Mouse (Mus musculus) hindbrain, embryonic 16.5 days (tissue): ENCODE measurements around the gene Dnah8. TPM values are rescaled to one million over a fixed set of nuclear protein-coding genes. Genes with fewer than 3 reads are reported as not detected.

Experiments used
- ATAC-seq: fragments of 200-750 bp; cut with Nextera tagmentation; 2 replicates; pipeline ENCODE4 v1.8.0; 2017; ENCODE audit warnings: moderate TSS enrichment, moderate library complexity
- H3K27ac ChIP-seq: fragments of 300-500 bp; sonication (generic); 2 replicates; pipeline ENCODE4 v1.5.1; 2014; ENCODE audit warnings: low read depth, mild to moderate bottlenecking, control low read depth, low read length, moderate library complexity
- H3K27me3 ChIP-seq: fragments of 300-500 bp; sonication (generic); replicated peaks from 2 replicates; pipeline ENCODE4 v1.6.1; 2014; ENCODE audit warnings: low read length; ENCODE audit not compliant: control insufficient read depth, insufficient read depth
- H3K36me3 ChIP-seq: fragments of 300-500 bp; sonication (generic); 2 replicates; pipeline ENCODE4 v1.6.1; 2014; ENCODE audit warnings: mild to moderate bottlenecking, low read length, moderate library complexity, mixed read lengths; ENCODE audit not compliant: control insufficient read depth, insufficient read depth
- H3K4me1 ChIP-seq: fragments of 300-500 bp; sonication (generic); 2 replicates; pipeline ENCODE4 v1.6.1; 2014; ENCODE audit warnings: low read depth, low read length; ENCODE audit not compliant: control insufficient read depth, insufficient read depth
- H3K4me2 ChIP-seq: fragments of 300-500 bp; sonication (generic); 2 replicates; pipeline ENCODE4 v1.6.1; 2014; ENCODE audit warnings: mild to moderate bottlenecking, low read length, control low read depth, moderate library complexity
- H3K4me3 ChIP-seq: fragments of 300-500 bp; sonication (generic); 2 replicates; pipeline ENCODE4 v1.5.1; 2014; ENCODE audit warnings: mild to moderate bottlenecking, low read length, control low read depth, moderate library complexity
- H3K9ac ChIP-seq: fragments of 300-500 bp; sonication (generic); 2 replicates; pipeline ENCODE4 v1.6.1; 2014; ENCODE audit warnings: low read depth, mild to moderate bottlenecking, control low read depth, low read length, moderate library complexity
- H3K9me3 ChIP-seq: fragments of 300-500 bp; sonication (generic); 2 replicates; pipeline ENCODE4 v1.6.1; 2014; ENCODE audit warnings: mild to moderate bottlenecking, low read length, moderate library complexity; ENCODE audit not compliant: control insufficient read depth
- WGBS: fragments of 180-500 bp; shearing (Covaris S2); extraction: QIAGEN DNeasy Blood & Tissue Kit; methylation state at CpG from one replicate; pipeline ENCODE4 v1.1.7; 2014; 5-methylcytosine and 5-hydroxymethylcytosine counted together
- polyA plus RNA-seq: library from polyadenylated mRNA; unstranded; fragments of >200 nt; fragmentation: Nextera tagmentation; extraction: Ambion mirVana; gene quantifications from 2 replicates; pipeline ENCODE4 v1.2.1, GENCODE M21; 2015

Gene Dnah8
- polyA plus RNA-seq, 1 experiment from 2014 or later = 1.7 TPM

- H3K9me3 ChIP-seq = no peaks in the 10 kb centered on the region
- 62% methylated on average over 2 of the region's 2 CpGs for WGBS
- no peak overlapping the region for H3K27ac ChIP-seq
- no peaks in the 10 kb centered on the region for H3K4me1 ChIP-seq
- ATAC-seq = no peak
- H3K4me3 ChIP-seq = no peak overlapping the region
- no peaks in the 10 kb centered on the region for H3K36me3 ChIP-seq
- no peak overlapping the region for H3K4me2 ChIP-seq
- H3K9ac ChIP-seq = no peak overlapping the region
- no peaks in the 10 kb centered on the region for H3K27me3 ChIP-seq
Observed at GRCm38 (mm10) chr17:30691481-30691880, 67.3 kb downstream of the Dnah8 start.

- no peak for ATAC-seq
- no peaks in the 10 kb centered on the region for H3K4me1 ChIP-seq
- no peak overlapping the region for H3K9ac ChIP-seq
- H3K27ac ChIP-seq = no peak overlapping the region
- H3K4me3 ChIP-seq = no peak overlapping the region
- no peak overlapping the region for H3K4me2 ChIP-seq
- no peaks in the 10 kb centered on the region for H3K9me3 ChIP-seq
- no peaks in the 10 kb centered on the region for H3K27me3 ChIP-seq
- no peaks in the 10 kb centered on the region for H3K36me3 ChIP-seq
- 79% methylated on average over 9 of the region's 9 CpGs for WGBS
Observed at GRCm38 (mm10) chr17:30694281-30694680, 70.1 kb downstream of the Dnah8 start.

GRCm38 (mm10) chr17:30714732-30715131 is 90.6 kb downstream of the Dnah8 start:
- ATAC-seq = no peak
- H3K4me1 ChIP-seq = no peaks in the 10 kb centered on the region
- no peak overlapping the region for H3K4me2 ChIP-seq
- no peak overlapping the region for H3K4me3 ChIP-seq
- 72% methylated on average over 3 of the region's 3 CpGs for WGBS
- H3K9ac ChIP-seq = no peak overlapping the region
- no peaks in the 10 kb centered on the region for H3K9me3 ChIP-seq
- H3K27ac ChIP-seq = no peak overlapping the region
- H3K36me3 ChIP-seq = no peaks in the 10 kb centered on the region
- H3K27me3 ChIP-seq = no peaks in the 10 kb centered on the region

- no peaks in the 10 kb centered on the region for H3K36me3 ChIP-seq
- no peak overlapping the region for H3K9ac ChIP-seq
- no peak overlapping the region for H3K27ac ChIP-seq
- no peaks in the 10 kb centered on the region for H3K4me1 ChIP-seq
- 95% methylated on average over 7 of the region's 7 CpGs for WGBS
- no peak overlapping the region for H3K4me2 ChIP-seq
- no peak for ATAC-seq
- no peak overlapping the region for H3K4me3 ChIP-seq
- H3K27me3 ChIP-seq = no peaks in the 10 kb centered on the region
- no peaks in the 10 kb centered on the region for H3K9me3 ChIP-seq
Observed at GRCm38 (mm10) chr17:30718197-30718596, 94.0 kb downstream of the Dnah8 start.

- ATAC-seq = no peak
- H3K27ac ChIP-seq = no peak overlapping the region
- no peak overlapping the region for H3K9ac ChIP-seq
- H3K9me3 ChIP-seq = no peaks in the 10 kb centered on the region
- no peaks in the 10 kb centered on the region for H3K36me3 ChIP-seq
- no peaks in the 10 kb centered on the region for H3K27me3 ChIP-seq
- no peak overlapping the region for H3K4me3 ChIP-seq
- H3K4me2 ChIP-seq = no peak overlapping the region
- no peaks in the 10 kb centered on the region for H3K4me1 ChIP-seq
- 89% methylated on average over 5 of the region's 5 CpGs for WGBS
Observed at GRCm38 (mm10) chr17:30719031-30719430, 94.9 kb downstream of the Dnah8 start.

- Histone ChIP-seq H3K27ac (no peak overlapping the region), H3K4me2 (no peak overlapping the region), H3K27me3 (no peaks in the 10 kb centered on the region), H3K9ac (no peak overlapping the region), H3K4me1 (no peaks in the 10 kb centered on the region), H3K9me3 (no peaks in the 10 kb centered on the region), H3K4me3 (no peak overlapping the region), H3K36me3 (no peaks in the 10 kb centered on the region)
- 58% methylated on average over 4 of the region's 4 CpGs for WGBS
- no peak for ATAC-seq
Observed at GRCm38 (mm10) chr17:30727788-30728187, 103.6 kb downstream of the Dnah8 start.

- WGBS = 88% methylated on average over 3 of the region's 3 CpGs
- ATAC-seq = no peak
Observed at GRCm38 (mm10) chr17:30732736-30733135, 108.6 kb downstream of the Dnah8 start.

GRCm38 (mm10) chr17:30734770-30735169 is 110.6 kb downstream of the Dnah8 start:
- Histone ChIP-seq H3K27me3 (no peaks in the 10 kb centered on the region), H3K4me3 (no peak overlapping the region), H3K36me3 (no peaks in the 10 kb centered on the region), H3K9ac (no peak overlapping the region), H3K4me1 (no peaks in the 10 kb centered on the region), H3K9me3 (0 out of 2 replicates have a peak, but pooled peaks cover 3% of the 10 kb centered on the region), H3K4me2 (no peak overlapping the region), H3K27ac (no peak overlapping the region)
- 91% methylated on average over 8 of the region's 8 CpGs for WGBS
- ATAC-seq = no peak

More at GRCm38 (mm10) chr17:30732736-30733135, 108.6 kb downstream of the Dnah8 start:
- Histone ChIP-seq H3K4me3 (no peak overlapping the region), H3K9ac (no peak overlapping the region), H3K4me2 (no peak overlapping the region), H3K4me1 (no peaks in the 10 kb centered on the region), H3K36me3 (no peaks in the 10 kb centered on the region), H3K27me3 (no peaks in the 10 kb centered on the region), H3K27ac (no peak overlapping the region), H3K9me3 (0 out of 2 replicates have a peak, but pooled peaks cover 3% of the 10 kb centered on the region)

GRCm38 (mm10) chr17:30735454-30735853 is 111.3 kb downstream of the Dnah8 start:
- WGBS = 90% methylated on average over 2 of the region's 2 CpGs
- no peak for ATAC-seq
- no peaks in the 10 kb centered on the region for H3K36me3 ChIP-seq

GRCm38 (mm10) chr17:30737797-30738196 is 113.6 kb downstream of the Dnah8 start:
- ATAC-seq = no peak
- H3K27me3 ChIP-seq = no peaks in the 10 kb centered on the region
- H3K4me1 ChIP-seq = no peaks in the 10 kb centered on the region
- H3K4me2 ChIP-seq = no peak overlapping the region
- 0 out of 2 replicates have a peak, but pooled peaks cover 3% of the 10 kb centered on the region for H3K9me3 ChIP-seq
- no peaks in the 10 kb centered on the region for H3K36me3 ChIP-seq
- WGBS = 51% methylated on average over 6 of the region's 6 CpGs
- no peak overlapping the region for H3K27ac ChIP-seq
- H3K9ac ChIP-seq = no peak overlapping the region
- H3K4me3 ChIP-seq = no peak overlapping the region

More at GRCm38 (mm10) chr17:30735454-30735853, 111.3 kb downstream of the Dnah8 start:
- Histone ChIP-seq H3K4me1 (no peaks in the 10 kb centered on the region), H3K27ac (no peak overlapping the region), H3K9me3 (0 out of 2 replicates have a peak, but pooled peaks cover 3% of the 10 kb centered on the region), H3K4me2 (no peak overlapping the region), H3K9ac (no peak overlapping the region), H3K27me3 (no peaks in the 10 kb centered on the region), H3K4me3 (no peak overlapping the region)
